Mouse (Mus musculus): ENCODE data around the gene Serf2.

The Serf2 gene

DNA sequence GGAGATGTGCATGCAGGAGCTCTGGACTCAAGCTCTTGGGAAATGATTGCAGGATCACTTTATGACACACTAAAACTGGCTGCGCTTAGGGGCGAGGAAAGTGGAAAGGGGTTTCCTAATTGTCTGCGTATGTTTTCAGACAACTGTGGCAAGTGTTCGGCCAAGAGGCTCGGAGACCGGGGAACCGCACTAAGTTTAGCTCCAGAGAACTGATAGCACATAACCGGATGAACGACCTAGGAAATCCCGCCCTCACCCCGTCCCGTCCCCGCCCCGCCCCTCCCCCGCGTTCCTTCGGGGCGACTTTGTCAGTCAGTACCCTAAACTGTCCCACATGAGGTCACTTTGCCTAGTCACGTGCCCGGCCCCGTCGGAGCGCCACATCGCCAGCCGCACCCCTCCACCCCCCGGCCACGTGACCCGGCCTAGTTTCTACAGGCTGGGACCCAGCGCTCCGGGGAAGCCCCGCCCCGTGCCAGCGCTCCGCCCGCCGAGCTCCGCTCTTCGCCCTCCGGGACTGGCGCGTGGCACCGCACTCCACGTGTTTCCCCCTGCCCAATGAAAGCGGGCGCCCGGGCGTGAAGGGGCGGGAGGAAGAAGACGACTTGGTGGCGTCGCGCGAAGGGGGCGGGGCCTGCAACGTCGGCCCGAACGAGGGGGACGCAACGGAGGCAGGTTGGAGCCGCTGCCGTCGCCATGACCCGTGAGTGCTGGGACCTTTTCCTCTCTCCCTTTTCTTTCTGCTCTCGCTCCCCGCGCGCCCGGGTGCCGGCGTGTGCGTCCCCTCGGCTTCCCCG is at the start of gene Serf2:
Gene Serf2 (plus strand): TSS at position 457 of the 797 bp plus-strand sequence.
- peak; percentile 100 for DNase-seq

DNA sequence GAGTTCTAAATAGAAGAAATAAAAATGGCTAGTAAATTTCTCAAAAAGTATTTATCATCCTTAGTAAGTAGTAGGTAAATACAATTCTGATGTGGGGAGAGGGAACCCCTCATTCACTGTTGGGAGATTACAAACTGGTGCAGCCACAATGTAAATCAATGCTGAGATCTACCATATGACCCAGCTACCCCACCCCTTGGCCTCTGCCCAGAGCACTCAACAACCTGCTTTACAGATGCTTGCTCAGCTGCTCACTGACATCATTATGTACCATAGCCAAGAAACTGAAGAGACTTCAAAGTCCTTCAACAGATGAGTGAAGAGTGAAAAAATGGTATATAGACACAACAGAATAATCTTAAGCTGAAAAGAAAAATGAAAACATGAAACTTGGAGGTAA is 45.7 kb upstream of the Serf2 start:
- no peak for DNase-seq

DNA sequence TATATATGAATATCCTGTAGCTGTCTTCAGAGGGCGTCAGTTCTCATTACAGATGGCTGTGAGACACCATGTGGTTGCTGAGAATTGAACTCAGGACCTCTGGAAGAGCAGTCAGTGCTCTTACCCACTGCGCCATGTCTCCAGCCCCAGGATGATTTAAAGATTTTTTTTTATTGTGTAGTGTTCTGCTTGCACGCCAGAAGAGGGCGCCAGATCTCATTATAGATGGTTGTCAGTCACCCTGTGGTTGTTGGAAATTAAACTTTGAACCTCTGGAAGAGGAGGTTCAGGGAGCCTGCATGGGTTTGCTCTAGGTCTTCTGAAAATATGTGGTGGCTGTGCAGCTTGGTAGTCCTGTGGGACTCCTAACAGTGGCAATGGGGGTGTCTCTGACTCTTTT is 40.8 kb upstream of the Serf2 start:
- no peak for DNase-seq

DNA sequence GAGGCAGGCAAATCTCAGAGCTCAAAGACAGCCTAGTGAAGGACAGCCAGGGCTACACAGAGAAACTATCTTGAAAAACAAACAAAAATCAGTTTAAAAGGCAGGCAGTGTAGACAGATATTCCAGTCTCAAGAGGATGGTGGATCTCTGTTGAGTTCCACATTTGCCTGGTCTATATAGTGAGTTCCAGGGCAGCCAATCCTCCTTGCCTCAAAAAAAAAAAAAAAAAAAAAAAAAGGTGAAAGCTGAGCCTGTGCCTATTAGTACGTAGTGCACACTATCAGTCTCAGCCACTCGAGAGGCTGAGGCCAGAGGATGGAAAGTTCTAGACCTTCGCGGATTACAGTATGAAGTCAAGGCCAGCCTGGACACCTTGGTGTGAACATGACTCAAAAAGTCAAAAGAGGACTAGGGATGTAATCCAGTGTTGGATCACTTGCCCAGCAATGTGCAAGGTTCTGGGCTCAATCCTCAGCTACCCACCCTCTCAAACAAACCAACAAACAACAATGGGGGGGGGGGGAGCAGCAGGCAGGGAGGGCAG is 36.1 kb upstream of the Serf2 start:
- DNase-seq, result no peak

DNA sequence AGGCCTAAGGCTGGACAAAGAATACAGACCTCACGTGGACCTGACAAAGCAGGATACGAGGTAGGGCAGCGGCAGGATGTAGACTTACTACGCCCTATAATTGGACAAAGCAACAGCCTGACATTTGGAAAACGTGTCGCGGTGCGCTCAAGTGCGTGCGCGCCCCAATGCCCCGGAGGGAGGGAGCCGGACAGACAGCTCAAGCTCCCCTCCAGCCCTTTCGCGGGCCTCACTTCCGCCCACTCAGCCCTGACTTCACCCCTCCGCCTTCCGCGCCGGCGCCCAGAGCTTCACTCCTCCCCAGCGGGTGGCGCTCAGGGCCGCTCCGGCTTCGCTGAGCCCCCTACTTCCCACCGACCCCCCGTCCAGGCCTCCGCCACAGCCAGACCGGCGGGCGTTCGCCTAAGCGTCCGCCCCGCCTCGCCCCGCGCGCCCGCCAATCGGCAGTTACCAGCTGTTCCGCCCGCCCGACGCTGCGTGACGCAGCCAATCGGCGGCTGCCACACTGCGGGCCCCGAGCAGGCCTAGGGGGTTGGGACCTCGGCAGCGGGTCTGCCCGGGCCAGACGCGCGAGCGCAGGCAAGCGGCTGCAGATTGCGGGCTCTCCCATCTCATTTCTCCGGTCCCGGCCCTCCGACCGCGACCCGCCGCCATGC is 35.5 kb upstream of the Serf2 start, which contains the start of the genes Pdia3 and Catsper2:
Gene Pdia3 (plus strand): TSS at position 389 of the 656 bp plus-strand sequence.
Gene Catsper2 (minus strand): TSS at position 406 of the 656 bp plus-strand sequence.
- peak; percentile 95 for DNase-seq

DNA sequence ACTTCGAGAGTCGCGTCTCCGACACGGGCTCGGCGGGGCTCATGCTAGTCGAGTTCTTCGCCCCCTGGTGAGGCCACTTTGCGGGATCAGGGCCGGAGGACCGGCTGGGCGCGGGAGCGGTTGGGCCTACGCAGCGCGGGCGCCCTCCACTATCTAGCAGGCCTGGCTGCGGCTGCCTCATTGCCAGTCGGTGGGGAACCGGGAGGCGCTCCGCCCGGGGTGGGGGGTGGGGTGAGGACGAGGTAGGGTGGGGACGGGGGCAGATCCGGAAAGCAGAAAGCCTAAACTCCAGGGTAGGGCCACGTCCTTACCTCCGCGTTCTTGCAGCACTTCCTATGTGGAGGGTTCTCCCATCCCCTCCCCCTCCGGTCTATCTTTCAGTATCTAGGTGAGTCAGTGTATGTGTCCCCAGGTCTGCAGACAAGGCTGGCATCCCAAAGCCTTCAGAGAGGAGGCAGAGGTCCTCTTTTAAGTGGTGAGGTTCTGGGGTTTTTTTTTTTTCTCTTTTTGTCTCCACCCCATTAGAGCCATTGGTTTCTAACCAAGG is 34.8 kb upstream of the Serf2 start:
- DNase-seq, result peak; percentile 51

DNA sequence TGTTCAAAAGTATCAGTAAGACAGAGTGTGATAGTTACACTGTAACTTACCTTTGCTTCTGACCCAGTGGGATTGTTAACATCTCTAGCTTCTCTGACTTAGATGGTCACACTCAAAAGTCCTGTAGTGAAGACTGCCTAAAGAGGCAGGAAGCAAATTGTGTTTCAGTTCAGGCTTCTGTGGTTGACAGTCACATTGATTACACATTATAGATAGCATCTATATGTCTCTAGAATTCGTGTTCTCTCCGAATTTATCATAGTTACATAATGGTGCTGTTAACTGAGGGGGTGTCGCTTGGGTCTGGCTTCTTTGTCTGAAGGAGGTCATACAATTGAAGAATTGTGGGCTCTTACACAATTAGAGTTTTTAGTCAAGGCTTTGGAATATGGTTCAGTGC is 33.9 kb upstream of the Serf2 start:
- no peak for DNase-seq

DNA sequence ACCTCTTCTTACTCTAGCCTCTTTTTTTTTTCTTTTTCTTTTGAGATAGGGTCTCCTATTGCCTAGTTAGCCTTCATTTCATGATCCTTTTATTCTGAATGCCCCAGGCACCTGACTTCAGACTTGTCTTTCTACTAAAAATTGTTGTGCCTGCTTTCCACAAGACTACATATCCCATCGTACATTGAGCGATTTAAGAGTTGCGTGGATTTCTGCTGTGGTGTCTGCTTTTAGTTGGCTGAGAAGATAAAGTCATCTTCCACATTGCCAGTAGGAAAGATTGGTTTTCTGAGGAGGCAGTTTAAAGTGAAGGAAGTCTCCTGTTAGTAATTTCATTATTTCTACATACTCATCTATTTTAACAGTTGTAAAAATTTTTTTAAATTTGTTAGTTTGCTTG is 33.4 kb upstream of the Serf2 start:
- no peak for DNase-seq

DNA sequence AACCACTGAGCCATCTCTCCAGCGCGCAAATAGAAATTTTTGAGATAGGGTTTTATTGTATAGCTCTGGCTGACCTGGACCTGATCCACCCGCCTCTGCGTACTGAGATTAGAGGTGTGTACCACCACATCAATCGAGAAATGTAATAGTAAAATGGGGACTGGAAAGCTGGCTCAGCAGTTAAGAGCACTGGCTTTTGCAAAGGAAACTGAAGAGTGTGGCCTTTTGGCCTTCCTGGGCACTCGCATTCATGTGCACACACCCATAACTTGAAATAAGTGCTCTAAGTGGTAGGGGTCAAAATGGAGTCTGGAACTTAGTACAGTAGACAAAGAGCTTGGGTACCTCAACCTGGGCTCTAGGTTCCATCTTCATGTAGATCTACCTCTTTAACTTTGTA is 32.6 kb upstream of the Serf2 start:
- no peak for DNase-seq

DNA sequence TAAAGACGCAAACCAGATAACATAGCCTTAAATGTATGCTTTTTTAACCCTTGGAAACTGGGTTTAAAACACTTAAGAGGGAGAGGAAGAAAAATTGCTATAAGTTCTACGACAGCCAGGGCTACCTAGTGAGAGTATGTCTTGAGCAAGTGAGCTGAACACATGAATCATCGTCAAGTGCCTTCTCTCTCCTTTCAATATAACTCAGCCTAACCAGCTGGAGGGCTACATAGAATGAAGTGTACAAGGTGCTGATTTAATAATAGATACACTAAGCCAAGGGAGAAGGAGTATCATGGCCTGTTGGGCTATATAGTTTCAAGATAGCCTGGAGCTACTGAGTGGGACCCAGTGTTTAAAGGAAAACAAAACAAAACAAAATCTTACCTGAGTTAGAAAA is 30.5 kb upstream of the Serf2 start:
- DNase-seq, result no peak

DNA sequence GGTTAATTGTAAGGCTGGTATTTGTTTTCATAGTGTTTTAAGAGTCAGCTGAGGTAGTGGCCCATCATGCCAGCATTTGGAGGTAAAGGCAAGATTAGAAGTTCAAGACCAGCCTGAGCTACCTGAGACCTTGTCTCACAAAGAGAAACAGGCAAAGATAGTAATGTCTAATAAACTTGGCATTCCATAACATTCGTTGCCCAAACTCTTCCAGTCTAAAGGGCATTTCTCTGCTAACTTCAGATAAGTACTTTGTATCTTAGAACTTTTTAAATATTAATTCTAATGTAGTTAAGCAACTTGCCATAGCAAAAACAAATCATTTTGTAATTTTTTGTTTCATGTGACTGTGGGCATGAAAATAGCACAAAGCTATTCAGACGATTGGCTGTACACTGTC is 25.8 kb upstream of the Serf2 start:
- DNase-seq, result no peak

DNA sequence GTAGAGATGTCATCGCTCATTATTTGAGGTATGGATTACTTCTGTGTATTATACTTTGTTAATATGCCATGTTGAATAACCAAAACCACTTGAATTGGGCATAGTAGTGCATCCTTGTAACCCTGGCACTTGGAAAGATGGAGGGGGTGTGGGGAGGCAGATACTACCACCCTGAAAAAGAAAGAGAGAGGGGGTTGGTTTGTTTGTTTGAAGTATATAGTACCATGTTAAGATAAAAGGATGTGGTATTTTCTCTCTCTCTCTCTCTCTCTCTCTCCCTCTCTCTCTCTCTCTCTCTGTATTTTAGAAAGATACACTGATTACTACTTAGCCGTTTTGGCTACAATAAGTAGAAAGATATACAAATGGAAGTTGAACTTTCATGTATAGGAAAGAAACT is 23.1 kb upstream of the Serf2 start:
- DNase-seq, result no peak

DNA sequence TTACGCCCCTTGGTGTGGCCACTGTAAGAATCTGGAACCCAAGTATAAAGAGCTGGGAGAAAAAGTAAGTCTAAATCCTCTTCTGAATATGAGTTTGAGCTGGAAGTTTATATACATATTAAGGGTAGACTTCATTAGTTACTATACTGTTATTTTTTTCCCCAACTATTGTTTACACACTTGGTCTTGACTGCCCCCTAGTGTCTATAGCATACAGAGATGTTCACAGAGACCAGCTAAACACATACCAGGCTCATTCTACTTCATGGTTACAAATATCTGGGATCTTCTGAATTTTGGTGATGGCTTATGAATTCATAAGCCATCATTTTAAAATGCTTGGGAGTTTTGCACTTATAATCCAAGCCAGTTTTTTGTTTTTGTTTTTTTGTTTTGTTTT is 14.1 kb upstream of the Serf2 start:
- DNase-seq, result no peak

DNA sequence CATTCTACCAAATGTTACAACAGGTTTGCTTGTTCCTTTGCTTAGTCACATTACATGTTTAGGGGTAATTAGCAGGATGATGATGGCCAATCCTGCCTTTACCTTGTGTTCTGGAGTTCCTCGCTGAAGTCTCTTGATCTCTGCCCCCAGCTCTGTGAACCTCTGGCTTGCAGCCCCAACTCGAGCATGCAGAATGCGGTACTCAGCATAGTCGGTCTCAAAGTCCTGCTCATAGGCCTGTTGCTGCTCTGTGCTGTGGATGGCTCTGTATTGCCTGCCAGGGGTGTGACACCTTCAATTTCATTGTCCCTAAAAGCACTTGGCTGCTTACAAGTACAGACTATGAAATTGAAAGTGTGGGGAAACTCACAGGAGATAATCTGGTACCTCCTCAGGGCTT is 9.2 kb upstream of the Serf2 start:
- DNase-seq, result no peak

DNA sequence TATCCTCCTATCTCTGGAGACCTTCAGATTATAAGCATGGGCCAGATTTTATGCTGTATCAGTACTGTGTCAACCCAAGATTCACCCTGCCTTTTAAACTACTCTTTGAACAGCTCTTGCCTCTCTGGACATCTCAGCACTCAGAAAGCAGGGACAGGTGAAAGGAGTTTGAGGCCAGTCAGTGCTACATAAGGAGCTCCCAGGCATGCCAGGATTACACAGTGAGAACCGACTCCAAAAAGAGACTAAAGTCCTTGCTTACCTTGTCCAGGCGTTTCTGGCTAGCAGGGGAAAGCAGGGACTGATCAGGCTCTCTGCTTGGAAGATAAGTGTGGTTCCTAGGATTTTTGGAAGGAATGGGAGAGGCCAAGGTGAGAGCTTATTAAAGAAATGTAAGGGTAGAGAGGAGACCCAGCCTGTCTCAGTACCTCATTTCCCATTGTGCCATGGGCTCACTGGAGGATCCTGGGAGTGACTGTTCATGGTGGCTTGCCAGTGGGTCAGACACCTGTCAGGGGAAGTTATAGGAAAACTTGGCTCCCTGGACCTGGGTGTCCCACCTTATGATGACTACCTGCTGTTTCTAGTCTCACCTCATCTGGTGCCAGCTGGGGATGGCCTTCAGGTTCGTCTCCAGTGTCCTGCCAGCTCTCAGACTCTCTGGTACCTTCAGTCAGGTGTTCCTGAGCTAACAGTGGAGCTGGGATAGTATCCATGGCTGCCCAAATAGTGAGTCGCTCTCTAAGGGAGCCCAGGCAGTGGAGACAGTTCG is 8.0 kb upstream of the Serf2 start:
- no peak for DNase-seq

DNA sequence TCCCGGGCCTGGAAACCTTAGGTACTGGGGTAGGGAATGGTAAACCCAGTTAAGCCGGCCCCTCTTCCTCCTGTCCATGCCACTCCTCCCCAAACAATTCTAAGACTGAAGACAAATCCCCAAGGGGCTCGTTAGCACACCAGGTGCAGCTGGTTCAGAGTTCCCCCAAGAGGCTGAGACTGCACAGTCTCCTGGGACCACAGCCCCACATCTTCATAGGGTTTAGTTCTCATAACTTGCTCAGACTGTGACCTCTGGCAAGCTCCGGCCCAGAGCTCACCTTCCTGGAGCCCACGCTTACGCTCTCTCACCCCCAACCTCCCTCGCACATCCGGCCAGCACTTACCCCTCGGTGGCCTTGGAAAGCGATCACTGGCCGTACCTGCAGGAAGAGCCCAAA is 7.2 kb upstream of the Serf2 start:
- no peak for DNase-seq

DNA sequence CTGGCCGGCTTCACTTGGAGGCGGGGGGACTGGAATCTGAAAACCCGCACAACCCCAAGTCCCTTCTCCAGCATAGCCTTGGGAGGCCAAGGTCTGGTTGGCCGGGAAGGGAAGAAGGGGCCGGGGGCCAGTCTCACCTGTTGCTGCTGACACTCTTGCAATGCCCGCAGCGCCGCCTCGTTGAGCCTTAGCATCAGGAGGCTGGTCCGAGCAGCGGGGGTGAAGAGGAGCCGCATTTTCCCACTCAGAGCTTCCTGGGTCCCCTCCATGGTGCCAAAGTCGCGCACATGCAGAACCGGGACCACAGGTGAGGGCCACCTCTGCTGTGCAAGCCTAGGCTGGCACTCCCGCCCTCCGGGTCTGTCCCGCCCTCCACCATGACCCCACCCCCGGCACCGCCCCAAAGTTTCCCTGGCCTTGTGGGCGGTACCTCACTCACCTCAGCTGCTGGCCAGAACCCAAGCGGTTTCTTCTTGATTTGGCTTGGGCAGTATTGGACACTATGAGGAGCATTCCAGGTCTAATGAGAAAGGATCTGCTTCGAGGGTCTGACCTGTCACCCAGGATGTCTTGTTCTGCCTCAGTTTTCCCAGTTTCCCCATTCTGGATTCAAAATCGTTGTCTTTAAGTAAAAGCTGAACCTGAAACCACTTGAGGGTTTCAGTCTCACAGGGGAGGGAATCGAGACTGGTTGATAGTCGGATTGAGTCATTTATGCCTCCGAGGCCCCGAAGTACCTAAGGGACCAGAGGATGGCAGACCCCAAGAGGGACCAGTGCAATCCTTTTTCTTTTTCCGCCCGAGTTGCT is 6.5 kb upstream of the Serf2 start:
- DNase-seq, result peak; percentile 62

DNA sequence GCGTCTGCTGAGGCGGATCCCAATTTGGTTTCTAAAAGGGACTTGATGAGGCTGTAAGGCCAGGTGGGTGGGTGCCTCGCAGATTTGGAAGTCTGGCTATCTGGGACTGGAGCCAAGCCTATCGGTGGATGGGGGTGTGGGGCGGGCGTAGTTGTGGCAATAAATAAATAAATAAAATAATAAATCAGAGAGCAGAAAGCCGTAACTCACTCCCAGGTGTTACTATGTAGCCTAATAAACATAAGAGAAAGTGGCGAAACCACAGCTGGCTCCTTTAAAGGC is 6.0 kb upstream of the Serf2 start:
- peak; percentile 30 for DNase-seq

DNA sequence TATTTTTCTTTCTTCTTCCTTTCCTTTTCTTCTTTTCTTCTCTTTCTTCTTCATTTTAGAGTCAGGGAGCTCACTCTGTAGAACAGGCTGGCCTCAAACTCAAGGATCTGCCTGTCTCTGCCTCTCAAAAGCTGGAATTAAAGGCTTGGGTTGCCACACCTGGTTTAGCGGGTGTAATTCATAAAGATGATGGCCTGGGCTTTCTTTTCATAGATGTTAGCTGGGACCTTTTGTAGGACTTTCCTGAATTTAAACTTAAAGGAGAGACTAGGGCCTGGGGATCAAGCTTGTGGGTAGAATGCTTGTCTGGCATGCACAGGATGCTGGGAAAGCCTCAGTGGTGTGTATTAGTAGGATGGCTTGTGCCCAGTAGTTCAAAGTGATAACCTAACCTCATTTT is 4.8 kb upstream of the Serf2 start, which contains the start of gene Ell3:
Gene Ell3 (minus strand): TSS at position 101 of the 400 bp plus-strand sequence.
- DNase-seq, result no peak

DNA sequence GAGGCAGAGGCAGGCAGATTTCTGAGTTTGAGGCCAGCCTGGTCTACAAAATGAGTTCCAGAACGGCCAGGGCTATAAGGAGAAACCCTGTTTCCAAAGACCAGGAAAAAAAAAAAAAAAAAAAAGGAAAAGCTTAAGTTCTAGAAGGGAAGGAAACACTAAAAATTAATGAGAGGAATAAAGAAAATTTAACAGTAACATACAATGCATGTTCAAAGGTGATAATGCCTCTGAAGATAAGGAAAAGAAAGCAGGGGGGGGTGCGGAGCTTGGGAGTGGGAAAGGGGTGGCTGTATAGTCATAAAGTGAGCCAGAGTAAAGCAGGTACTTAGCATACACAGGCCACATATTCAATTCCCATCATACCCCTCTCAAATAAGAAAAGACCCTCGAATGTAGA is 3.9 kb upstream of the Serf2 start:
- no peak for DNase-seq

DNA sequence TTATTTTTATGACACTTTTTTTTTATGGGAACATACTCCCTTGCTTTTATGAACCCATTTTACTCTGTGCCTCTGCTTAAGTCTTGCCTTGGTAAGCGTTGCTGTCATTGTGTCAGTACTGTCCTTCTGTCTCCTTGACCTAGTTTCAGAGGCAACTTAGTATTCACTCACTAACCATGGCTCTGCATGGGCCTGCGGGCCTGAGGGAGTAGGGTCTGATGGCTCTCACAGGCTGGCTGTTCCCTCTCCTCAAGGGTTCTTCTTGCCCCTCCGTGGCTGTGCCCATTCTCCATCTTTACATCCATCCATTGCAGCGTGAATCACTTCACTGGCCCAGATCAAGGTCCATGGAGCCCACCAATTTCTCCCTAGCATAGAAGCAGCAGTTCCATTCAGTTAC is 2.5 kb upstream of the Serf2 start:
- DNase-seq, result no peak

DNA sequence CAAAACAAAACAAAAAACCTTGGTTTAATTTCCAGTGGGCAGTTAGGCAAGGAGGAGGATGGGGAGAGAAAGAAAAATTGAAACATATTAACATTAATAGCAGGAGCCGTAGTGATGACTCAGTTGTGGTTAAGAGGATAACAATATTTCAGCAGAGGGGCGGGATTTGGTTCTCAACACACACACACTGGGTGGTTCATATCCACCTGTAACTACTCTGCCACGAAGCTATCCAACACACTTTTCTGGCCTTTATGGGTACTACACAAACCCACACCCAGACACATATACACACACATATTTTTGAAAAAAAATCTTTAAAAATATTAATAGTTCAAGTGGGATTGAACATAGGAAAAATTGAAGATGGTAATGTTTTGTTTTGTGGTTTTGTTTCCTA is 2.0 kb upstream of the Serf2 start:
- no peak for DNase-seq

Data from cerebellum, adult 9-11 months (tissue).